Mouse (Mus musculus) spleen, postnatal 4 days (tissue): ENCODE measurements around the gene Stat5b.

Source experiments
- DNase-seq, 2 experiments: peaks; one replicate each; pipeline ENCODE4 v3.0.0; 2022; ENCODE audit warnings: low spot score in 2 of 2

Stat5b gene

DNA sequence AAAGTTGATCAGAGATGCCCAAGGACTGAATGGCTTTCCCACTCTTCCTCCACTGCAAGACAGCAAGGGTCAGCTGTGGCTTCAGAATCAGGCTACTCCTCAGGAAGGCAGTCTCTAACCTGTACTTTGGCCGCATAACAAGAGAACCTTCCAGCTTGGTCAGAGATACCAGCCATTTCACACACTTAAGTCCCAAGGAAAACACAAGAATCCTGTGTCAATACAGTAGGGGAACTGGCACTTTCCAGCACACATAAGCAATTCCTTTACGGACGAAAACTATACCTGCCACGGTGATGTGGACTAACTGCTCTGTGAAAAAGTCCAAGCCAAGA is 113.8 kb downstream of the Stat5b start:
- no peak for DNase-seq

DNA sequence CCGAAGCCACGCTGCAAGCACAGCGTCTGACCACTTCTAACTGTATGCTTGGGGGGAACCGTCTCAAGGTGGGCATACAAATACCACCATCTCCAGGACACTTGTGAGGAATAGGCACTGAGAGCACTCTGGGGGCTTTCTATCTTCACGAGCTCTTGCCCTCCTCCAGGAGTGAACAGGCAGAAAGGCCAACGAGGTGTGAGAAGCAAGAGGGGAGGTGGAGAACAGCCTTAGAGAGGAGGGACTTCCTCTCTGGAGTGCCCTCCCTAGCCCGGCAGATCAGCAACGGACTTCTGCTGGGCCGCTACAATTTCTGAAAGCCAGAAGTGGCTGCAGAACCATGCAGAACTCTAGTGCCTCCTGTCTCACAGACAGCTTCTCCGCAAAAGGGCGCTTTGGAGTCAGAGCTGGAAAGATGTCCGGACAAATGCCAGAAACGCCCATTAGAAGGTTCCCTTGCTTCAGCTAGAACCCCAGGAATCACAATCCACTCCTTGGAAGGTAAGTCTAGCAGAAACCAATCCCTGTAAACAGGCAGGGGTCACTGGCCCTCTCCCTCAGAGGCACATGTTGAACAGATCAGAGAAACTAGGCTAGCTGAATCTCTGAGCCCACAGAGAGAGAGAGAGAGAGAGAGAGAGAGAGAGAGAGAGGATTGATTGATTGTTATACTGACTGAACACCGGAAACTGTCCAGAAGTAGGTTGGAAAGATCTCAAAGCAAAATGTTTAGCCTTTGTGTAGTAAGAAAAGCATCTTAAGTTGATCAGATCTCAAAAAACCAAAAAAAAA is 114.4 kb downstream of the Stat5b start:
- no peak for DNase-seq

DNA sequence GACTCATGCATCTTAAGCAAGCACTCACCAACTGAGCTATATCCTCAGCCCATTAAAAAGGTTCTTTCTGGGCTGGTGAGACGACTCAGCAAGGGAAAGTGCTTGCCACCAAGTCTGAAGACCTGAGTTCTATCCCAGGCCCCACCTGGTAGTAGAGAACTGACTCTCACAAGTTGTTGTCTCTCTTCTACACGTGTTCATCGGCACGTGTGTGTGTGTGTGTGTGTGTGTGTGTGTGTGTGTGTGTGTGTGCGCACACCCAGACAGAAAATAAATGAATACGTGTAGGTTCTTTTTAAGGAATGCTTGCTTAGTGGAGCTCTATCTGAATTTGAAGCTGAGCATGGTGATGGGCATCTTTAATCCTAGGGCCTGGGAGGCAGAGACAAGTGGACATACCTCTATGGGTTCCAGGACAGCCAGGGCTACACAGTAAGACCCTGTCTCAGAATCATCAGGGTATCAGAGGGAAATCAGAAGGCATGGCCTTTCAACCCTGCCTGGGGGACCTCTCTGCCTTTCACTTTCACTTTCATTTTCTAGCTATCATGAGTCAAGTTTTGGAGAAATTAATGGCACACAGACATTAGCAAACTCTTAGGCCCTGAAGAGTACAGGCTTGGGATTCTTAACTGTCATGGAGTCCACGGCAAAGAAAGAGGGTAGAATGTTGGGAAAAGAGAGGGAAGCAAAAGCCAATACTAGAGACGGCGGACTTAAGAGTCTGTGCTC is 115.2 kb downstream of the Stat5b start:
- DNase-seq = no peak
